Mouse (Mus musculus) embryonic facial prominence, embryonic 15.5 days (tissue): ENCODE results near the gene Hist1h3d. TPM values are rescaled to one million over a fixed set of nuclear protein-coding genes. Genes with fewer than 3 reads are reported as not detected.

ENCODE experiments used
- ATAC-seq: fragments of 200-750 bp; cut with Nextera tagmentation; 2 replicates; pipeline ENCODE4 v1.8.0; 2017; ENCODE audit warnings: low read depth, moderate TSS enrichment; ENCODE audit not compliant: insufficient number of reproducible peaks, low FRiP score, low TSS enrichment
- H3K27ac ChIP-seq: fragments of 300-500 bp; sonication (generic); replicated peaks from 2 replicates; pipeline ENCODE4 v1.5.1; 2015; ENCODE audit warnings: mild to moderate bottlenecking, inconsistent platforms
- H3K27me3 ChIP-seq: fragments of 300-500 bp; sonication (generic); 2 replicates; pipeline ENCODE4 v1.6.1; 2015; ENCODE audit warnings: inconsistent platforms
- H3K36me3 ChIP-seq: fragments of 300-500 bp; sonication (generic); 2 replicates; pipeline ENCODE4 v1.6.1; 2015; ENCODE audit warnings: mild to moderate bottlenecking, inconsistent platforms
- H3K4me1 ChIP-seq: fragments of 300-500 bp; sonication (generic); 2 replicates; pipeline ENCODE4 v1.6.1; 2015; ENCODE audit warnings: inconsistent platforms
- H3K4me2 ChIP-seq: fragments of 300-500 bp; sonication (generic); replicated peaks from 2 replicates; pipeline ENCODE4 v1.6.1; 2015; ENCODE audit warnings: mild to moderate bottlenecking, inconsistent platforms
- H3K4me3 ChIP-seq: fragments of 300-500 bp; sonication (generic); replicated peaks from 2 replicates; pipeline ENCODE4 v1.5.1; 2015; ENCODE audit warnings: mild to moderate bottlenecking, inconsistent platforms
- H3K9ac ChIP-seq: fragments of 300-500 bp; sonication (generic); 2 replicates; pipeline ENCODE4 v1.6.1; 2015; ENCODE audit warnings: inconsistent platforms
- H3K9me3 ChIP-seq: fragments of 300-500 bp; sonication (generic); replicated peaks from 2 replicates; pipeline ENCODE4 v1.6.1; 2016; ENCODE audit warnings: inconsistent platforms
- WGBS: fragments of 180-500 bp; shearing (Covaris S2); methylation state at CpG from one replicate; pipeline ENCODE4 v1.1.7; 2015; 5-methylcytosine and 5-hydroxymethylcytosine counted together
- polyA plus RNA-seq: library from polyadenylated mRNA; unstranded; fragments of >200 nt; fragmentation: Nextera tagmentation; extraction: Ambion mirVana; gene quantifications from 2 replicates; pipeline ENCODE4 v1.2.1, GENCODE M21; 2015

Gene Hist1h3d
- polyA plus RNA-seq, 1 experiment from 2014 or later = 5.0 TPM

- H3K27ac ChIP-seq = no peak overlapping the region; the same call in 1 of the 2 replicates
- H3K27me3 ChIP-seq = no peaks in the 10 kb centered on the region
- no peak overlapping the region for H3K4me3 ChIP-seq
- no peak overlapping the region for H3K9ac ChIP-seq
- H3K4me1 ChIP-seq = no peaks in the 10 kb centered on the region
- 64% methylated on average over 5 of the region's 5 CpGs for WGBS
- ATAC-seq = no peak
- H3K4me2 ChIP-seq = no peak overlapping the region
- no peaks in the 10 kb centered on the region for H3K36me3 ChIP-seq
- no peaks in the 10 kb centered on the region for H3K9me3 ChIP-seq
These were observed 17.6 kb downstream of the Hist1h3d start for GRCm38 (mm10) chr13:23593051-23593770.

- no peak overlapping the region for H3K9ac ChIP-seq
- H3K36me3 ChIP-seq = no peaks in the 10 kb centered on the region
- no peak overlapping the region for H3K4me2 ChIP-seq
- H3K27ac ChIP-seq = no peak overlapping the region
- H3K9me3 ChIP-seq = no peaks in the 10 kb centered on the region
- H3K4me3 ChIP-seq = no peak overlapping the region
- 78% methylated on average over 2 of the region's 2 CpGs for WGBS
- H3K27me3 ChIP-seq = no peaks in the 10 kb centered on the region
- no peak for ATAC-seq
- H3K4me1 ChIP-seq = no peaks in the 10 kb centered on the region
These were observed 19.6 kb downstream of the Hist1h3d start for GRCm38 (mm10) chr13:23595185-23595584.

- 75% methylated on average over 7 of the region's 7 CpGs for WGBS
- no peaks in the 10 kb centered on the region for H3K36me3 ChIP-seq
- H3K9ac ChIP-seq = no peak overlapping the region
- H3K4me2 ChIP-seq = no peak overlapping the region
- H3K4me1 ChIP-seq = no peaks in the 10 kb centered on the region
- H3K27me3 ChIP-seq = no peaks in the 10 kb centered on the region
- no peak overlapping the region for H3K4me3 ChIP-seq
- no peak for ATAC-seq
- H3K9me3 ChIP-seq = no peaks in the 10 kb centered on the region
- no peak overlapping the region for H3K27ac ChIP-seq
These were observed 20.2 kb downstream of the Hist1h3d start for GRCm38 (mm10) chr13:23595622-23596372.

- Histone ChIP-seq H3K4me2 (no peak overlapping the region), H3K4me3 (no peak overlapping the region), H3K27me3 (no peaks in the 10 kb centered on the region), H3K4me1 (no peaks in the 10 kb centered on the region), H3K27ac (no peak overlapping the region), H3K9ac (no peak overlapping the region), H3K36me3 (no peaks in the 10 kb centered on the region), H3K9me3 (no peaks in the 10 kb centered on the region)
- no peak for ATAC-seq
- 6% methylated on average over 9 of the region's 9 CpGs for WGBS
These were observed 22.4 kb downstream of the Hist1h3d start for GRCm38 (mm10) chr13:23597957-23598356.

DNA sequence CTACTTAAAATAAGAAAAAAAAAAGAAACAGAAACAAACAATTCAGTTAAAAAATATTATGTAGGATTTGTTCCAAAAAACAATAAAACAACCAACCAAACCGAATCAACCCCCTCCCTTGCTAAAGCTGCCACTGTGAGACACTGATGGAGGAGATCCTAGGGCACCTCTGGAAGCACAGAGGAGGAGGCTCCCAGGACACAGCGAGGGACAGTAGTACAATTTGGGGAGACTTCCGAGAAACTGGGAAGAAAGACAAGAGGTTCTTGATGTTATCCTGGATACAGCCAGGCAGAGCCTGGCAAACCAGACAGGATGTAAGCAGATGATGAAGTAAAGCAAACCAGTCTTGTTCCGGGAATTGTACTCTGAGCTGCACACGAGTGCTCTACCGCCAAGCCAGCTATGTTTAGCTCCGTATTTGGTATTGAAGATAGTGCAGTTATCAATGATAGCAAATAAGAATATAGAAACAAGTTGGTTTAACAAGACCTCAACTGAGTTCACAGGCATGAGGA is 27.7 kb downstream of the Hist1h3d start:
- Histone ChIP-seq H3K9me3 (no peaks in the 10 kb centered on the region), H3K4me2 (no peak overlapping the region), H3K4me1 (no peaks in the 10 kb centered on the region), H3K27me3 (no peaks in the 10 kb centered on the region), H3K4me3 (no peak overlapping the region), H3K36me3 (no peaks in the 10 kb centered on the region), H3K27ac (no peak overlapping the region), H3K9ac (no peak overlapping the region)
- no peak for ATAC-seq
- 74% methylated on average over 7 of the region's 7 CpGs for WGBS

DNA sequence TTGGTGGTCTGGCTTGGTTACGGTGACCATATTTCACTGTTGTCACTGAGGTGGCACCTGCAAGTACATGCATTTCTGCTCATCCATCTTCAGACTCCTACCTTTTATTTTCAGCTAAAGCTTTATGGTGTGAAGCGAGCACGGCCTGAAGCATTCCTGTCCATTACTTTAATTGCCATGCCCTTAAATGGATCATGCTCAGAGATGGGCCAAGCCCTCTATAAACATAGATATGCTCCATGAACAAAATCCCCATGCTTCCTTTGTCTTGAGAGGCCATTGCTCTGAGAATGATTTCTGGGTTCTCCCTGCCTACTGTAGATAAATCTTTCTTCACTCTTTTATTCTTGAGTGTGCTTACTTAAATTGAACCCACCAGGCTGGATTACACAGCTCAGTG is 28.9 kb downstream of the Hist1h3d start:
- H3K9ac ChIP-seq = no peak overlapping the region
- WGBS = 83% methylated on average over 3 of the region's 3 CpGs
- no peak overlapping the region for H3K4me3 ChIP-seq
- no peak overlapping the region for H3K4me2 ChIP-seq
- H3K27me3 ChIP-seq = no peaks in the 10 kb centered on the region
- H3K4me1 ChIP-seq = no peaks in the 10 kb centered on the region
- H3K9me3 ChIP-seq = no peaks in the 10 kb centered on the region
- H3K36me3 ChIP-seq = no peaks in the 10 kb centered on the region
- no peak overlapping the region for H3K27ac ChIP-seq
- no peak for ATAC-seq

DNA sequence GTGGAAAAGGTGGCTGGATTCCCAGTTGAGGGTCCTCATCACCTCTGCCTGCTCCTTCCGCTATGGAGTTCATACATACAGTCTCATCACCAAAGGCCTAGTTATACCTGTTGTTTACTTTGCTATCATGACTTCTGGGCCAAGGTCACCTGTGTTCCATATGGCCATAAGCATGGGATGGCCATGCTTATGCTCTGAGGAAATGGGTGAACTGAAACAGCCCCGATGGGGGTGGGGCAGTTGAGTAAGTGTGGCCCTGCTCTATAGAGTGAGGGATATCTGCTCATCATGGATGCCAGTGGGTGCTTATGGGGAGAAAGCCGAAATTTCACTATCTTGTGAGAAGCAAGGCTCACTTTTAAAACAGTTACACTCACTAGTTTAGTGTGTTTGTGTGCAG is 29.5 kb downstream of the Hist1h3d start:
- Histone ChIP-seq H3K4me2 (no peak overlapping the region), H3K9me3 (no peaks in the 10 kb centered on the region)
- WGBS = 90% methylated on average over 3 of the region's 3 CpGs

DNA sequence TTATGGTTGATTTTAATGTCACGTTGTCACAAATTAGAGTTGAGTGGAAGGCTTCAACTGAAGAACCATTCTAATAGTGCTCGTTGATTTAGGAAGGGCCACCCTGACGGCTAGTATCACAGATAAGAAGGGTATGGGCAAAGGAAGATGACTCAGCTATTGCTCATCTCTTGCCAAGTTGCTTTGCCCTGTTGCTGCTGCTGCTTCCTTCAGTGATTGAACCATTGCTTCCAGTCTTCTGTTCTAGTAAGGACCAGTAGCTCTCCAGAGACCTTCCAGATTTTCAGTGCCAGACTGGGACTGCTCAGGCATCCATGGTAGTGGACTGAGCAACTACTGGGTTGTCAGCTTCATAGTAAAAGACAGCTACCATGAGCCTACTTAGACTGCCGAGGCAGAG is 33.6 kb downstream of the Hist1h3d start:
- ATAC-seq = no peak
- no peak overlapping the region for H3K4me3 ChIP-seq
- WGBS = 84% methylated on average over 4 of the region's 4 CpGs
- H3K9ac ChIP-seq = no peak overlapping the region
- H3K36me3 ChIP-seq = no peaks in the 10 kb centered on the region
- no peak overlapping the region for H3K27ac ChIP-seq
- no peaks in the 10 kb centered on the region for H3K9me3 ChIP-seq
- H3K4me2 ChIP-seq = no peak overlapping the region
- H3K27me3 ChIP-seq = no peaks in the 10 kb centered on the region
- no peaks in the 10 kb centered on the region for H3K4me1 ChIP-seq

More for the DNA sequence above, 29.5 kb downstream of the Hist1h3d start:
- Histone ChIP-seq H3K36me3 (no peaks in the 10 kb centered on the region), H3K27ac (no peak overlapping the region), H3K4me3 (no peak overlapping the region), H3K9ac (no peak overlapping the region), H3K4me1 (no peaks in the 10 kb centered on the region), H3K27me3 (no peaks in the 10 kb centered on the region)
- no peak for ATAC-seq

GRCm38 (mm10) chr13:23609844-23610243 is 34.3 kb downstream of the Hist1h3d start:
- H3K4me1 ChIP-seq = no peaks in the 10 kb centered on the region
- no peak overlapping the region for H3K27ac ChIP-seq
- H3K9me3 ChIP-seq = no peaks in the 10 kb centered on the region
- H3K27me3 ChIP-seq = no peaks in the 10 kb centered on the region
- no peak overlapping the region for H3K4me2 ChIP-seq
- ATAC-seq = no peak
- no peak overlapping the region for H3K4me3 ChIP-seq
- no peaks in the 10 kb centered on the region for H3K36me3 ChIP-seq
- no peak overlapping the region for H3K9ac ChIP-seq

DNA sequence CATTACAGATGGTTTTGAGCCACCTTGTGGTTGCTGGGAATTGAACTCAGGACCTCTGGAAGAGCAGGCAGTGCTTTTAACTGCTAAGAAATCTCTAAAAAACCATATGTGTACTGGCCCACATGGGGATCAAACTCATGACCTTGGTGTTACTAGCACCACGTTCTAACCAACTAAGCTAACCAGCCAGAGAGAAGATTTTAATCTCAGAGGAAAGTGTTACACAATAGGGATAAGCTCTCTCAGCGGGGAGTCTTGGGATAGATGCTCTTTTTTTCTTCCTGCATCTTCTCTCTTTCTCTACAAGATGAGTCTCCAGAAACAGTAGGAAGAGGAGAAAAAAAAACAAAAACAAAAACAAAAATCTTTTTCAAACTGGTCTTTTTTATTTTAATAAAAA is 34.8 kb downstream of the Hist1h3d start:
- Histone ChIP-seq H3K4me2 (no peak overlapping the region), H3K9me3 (no peaks in the 10 kb centered on the region), H3K36me3 (no peaks in the 10 kb centered on the region), H3K27me3 (no peaks in the 10 kb centered on the region), H3K4me3 (no peak overlapping the region), H3K27ac (no peak overlapping the region), H3K4me1 (no peaks in the 10 kb centered on the region), H3K9ac (no peak overlapping the region)
- ATAC-seq = no peak
- WGBS = 59% methylated on average over 2 of the region's 2 CpGs

DNA sequence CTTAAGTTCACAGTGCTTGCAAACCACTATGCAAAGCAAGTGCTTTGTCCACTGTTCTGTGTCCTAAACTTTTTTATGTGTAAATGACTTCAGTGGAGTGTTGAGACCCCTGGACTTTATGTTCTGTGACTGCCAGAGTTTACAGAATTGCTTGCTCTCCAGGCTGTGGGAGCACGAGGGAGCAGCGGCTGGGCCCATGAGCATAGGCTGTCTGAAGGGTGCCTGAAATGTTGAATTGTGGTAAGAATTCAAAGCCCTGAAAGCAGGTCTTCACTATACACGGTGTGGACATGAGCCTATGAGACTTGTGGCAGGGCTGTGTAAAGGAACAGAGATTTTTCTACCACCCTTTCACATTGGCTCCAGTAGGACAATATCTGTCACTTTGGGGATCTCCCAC is 36.1 kb downstream of the Hist1h3d start:
- Histone ChIP-seq H3K4me1 (no peaks in the 10 kb centered on the region), H3K27me3 (no peaks in the 10 kb centered on the region), H3K9ac (no peak overlapping the region), H3K4me2 (no peak overlapping the region), H3K9me3 (no peaks in the 10 kb centered on the region), H3K36me3 (no peaks in the 10 kb centered on the region), H3K4me3 (no peak overlapping the region), H3K27ac (no peak overlapping the region)
- ATAC-seq = no peak
- WGBS = 85% methylated on average over 3 of the region's 3 CpGs
